Mouse (Mus musculus) heart, embryonic 10.5 days (tissue): ENCODE results near the gene Rdh16f2. TPM values are rescaled to one million over a fixed set of nuclear protein-coding genes. Genes with fewer than 3 reads are reported as not detected.
"Not testable (repeated sequence)": the region's sequence is repeated elsewhere in the genome, so short reads cannot be mapped to it uniquely, and the experiment has no call there.

Experiments
- DNase-seq: peaks from one replicate; pipeline ENCODE4 v3.0.0-alpha.2; 2017; ENCODE audit warnings: low spot score
- H3K27ac ChIP-seq: fragments of 300-500 bp; sonication (generic); 2 replicates; pipeline ENCODE4 v1.5.1; 2016; ENCODE audit warnings: mild to moderate bottlenecking
- H3K27me3 ChIP-seq: fragments of 300-500 bp; sonication (generic); 2 replicates; pipeline ENCODE4 v1.6.1; 2016; ENCODE audit warnings: mild to moderate bottlenecking; ENCODE audit not compliant: poor library complexity, insufficient read depth, severe bottlenecking
- H3K36me3 ChIP-seq: fragments of 300-500 bp; sonication (generic); 2 replicates; pipeline ENCODE4 v1.6.1; 2016; ENCODE audit warnings: mild to moderate bottlenecking, moderate library complexity
- H3K4me1 ChIP-seq: fragments of 300-500 bp; sonication (generic); 2 replicates; pipeline ENCODE4 v1.6.1; 2016; ENCODE audit warnings: mild to moderate bottlenecking
- H3K4me3 ChIP-seq: fragments of 300-500 bp; sonication (generic); 2 replicates; pipeline ENCODE4 v1.5.1; 2016; ENCODE audit warnings: mild to moderate bottlenecking, moderate library complexity
- H3K9me3 ChIP-seq: fragments of 300-500 bp; sonication (generic); 2 replicates; pipeline ENCODE4 v1.6.1; 2016; ENCODE audit warnings: mild to moderate bottlenecking, moderate library complexity
- WGBS: fragments of 180-500 bp; shearing (Covaris S2); methylation state at CpG from one replicate; pipeline ENCODE4 v1.1.7; 2016; 5-methylcytosine and 5-hydroxymethylcytosine counted together
- polyA plus RNA-seq: library from polyadenylated mRNA; unstranded; fragments of >200 nt; fragmentation: Nextera tagmentation; extraction: Ambion mirVana; gene quantifications from 2 replicates; pipeline ENCODE4 v1.2.1, GENCODE M21; 2016

Rdh16f2 gene
- polyA plus RNA-seq, 1 experiment from 2014 or later: not detected

DNA sequence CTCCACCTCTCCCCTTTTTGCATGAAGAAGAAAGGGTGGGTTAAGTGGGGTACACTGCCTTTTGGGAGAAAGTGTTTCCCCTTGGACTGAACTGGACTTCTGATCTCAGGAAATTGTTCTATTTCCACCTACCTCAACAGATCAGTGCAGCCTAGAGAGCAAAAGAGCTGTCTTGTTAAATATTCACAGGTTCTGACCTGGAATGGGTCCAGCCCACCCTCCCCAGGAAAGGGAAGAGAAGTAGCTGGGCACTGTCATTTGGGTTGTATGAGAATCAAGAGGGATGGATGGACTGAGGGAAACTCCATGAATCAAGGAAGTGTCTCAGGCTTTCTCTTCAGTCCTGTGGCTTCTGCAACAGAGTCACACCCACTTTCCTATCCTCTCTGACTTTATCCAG, 1.3 kb upstream of the Rdh16f2 start:
- no peaks in the 10 kb centered on the region for H3K4me1 ChIP-seq
- no peak for DNase-seq

DNA sequence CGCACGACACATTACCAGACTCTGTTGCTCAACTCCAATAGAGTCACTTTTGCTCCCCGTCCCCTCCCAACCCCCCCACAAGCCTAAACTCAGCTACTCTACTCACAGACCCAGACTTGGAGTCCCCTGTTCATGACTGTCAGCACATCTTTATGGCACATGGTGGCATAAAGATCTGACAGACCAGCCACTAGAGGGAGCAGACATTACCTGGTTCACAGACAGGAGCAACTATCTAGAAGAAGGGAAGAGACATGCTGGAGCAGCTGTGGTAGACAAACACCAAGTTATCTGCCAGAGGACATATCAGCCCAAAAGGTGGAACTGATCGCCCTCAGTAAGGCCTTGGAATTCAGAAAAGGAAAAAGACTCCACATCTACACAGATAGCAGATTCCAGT, 6.2 kb downstream of the Rdh16f2 start:
- H3K36me3 ChIP-seq: no peaks in the 10 kb centered on the region
- H3K9me3 ChIP-seq: no peaks in the 10 kb centered on the region
- WGBS: 76% methylated on average over 4 of the region's 4 CpGs
- no peak overlapping the region for H3K27ac ChIP-seq
- H3K27me3 ChIP-seq: no peaks in the 10 kb centered on the region
- H3K4me1 ChIP-seq: peaks cover under 1% of the 10 kb centered on the region; the same call in 1 of the 2 replicates
- no peak for DNase-seq
- no peak overlapping the region for H3K4me3 ChIP-seq

More for the DNA sequence above, 1.3 kb upstream of the Rdh16f2 start:
- H3K9me3 ChIP-seq: no peaks in the 10 kb centered on the region
- H3K27ac ChIP-seq: no peak overlapping the region
- no peaks in the 10 kb centered on the region for H3K27me3 ChIP-seq
- H3K4me3 ChIP-seq: no peak overlapping the region
- H3K36me3 ChIP-seq: no peaks in the 10 kb centered on the region

DNA sequence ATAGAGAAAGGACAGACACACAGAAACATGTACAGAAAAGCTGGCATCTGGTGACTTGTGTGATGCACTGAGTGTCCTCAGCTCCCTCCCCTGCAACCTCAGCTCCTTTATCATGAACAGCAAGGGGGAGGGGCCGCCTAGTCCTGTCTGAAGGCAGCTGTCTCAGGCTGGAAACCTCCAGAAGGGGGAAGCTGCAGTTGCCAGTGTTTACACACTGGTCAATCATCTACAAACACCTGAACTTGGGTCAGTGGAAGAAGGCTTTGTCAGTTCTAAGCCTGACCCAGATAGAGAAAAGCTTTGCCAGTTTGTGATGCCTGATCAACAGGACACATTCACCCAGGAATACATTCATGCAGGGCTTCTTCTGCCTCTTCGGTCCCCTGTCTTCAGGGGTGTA, 11.4 kb downstream of the Rdh16f2 start:
- H3K9me3 ChIP-seq: no peaks in the 10 kb centered on the region
- peaks cover 21% of the 10 kb centered on the region for H3K4me1 ChIP-seq
- H3K4me3 ChIP-seq: no peak overlapping the region
- no peak overlapping the region for H3K27ac ChIP-seq
- H3K36me3 ChIP-seq: no peaks in the 10 kb centered on the region
- H3K27me3 ChIP-seq: no peaks in the 10 kb centered on the region
- 14% methylated on average over 2 of the region's 2 CpGs for WGBS
- DNase-seq: no peak

DNA sequence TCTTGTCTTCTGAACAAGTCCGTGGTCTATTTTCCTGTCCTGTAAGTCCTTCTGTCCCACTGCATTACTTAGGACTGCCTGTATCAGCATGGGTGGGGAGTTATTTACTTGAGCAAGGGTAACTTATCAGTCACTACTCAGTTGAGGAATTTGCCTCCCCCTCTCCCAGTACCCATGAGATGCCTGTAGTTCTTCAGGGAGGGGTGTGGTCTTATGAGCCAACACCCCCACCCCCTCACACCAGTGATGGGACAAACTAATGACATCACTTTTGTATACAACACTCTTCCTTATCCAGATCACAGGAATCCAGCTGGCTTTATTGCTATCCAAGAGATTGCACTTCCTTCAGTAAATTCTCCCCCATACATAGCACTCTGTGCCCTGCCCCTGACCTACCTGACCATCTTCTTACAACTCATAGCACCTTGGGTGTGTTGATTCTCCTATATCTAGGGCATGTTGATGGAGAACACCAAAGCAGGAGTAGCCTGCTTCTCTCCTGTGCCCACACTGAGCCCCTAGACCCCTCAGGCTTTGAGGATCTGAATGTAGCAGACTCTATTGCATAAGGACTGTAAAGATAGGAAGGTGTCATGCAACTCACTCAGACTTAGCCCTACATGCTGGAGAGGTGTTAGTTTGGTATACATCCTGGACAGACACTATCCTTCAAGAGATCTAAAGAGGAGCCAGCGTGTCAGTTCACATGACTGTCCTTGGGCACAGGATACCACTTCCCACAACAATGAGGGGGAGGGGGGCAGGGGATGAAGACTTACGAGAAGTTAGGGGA, 12.2 kb downstream of the Rdh16f2 start:
- H3K36me3 ChIP-seq: no peaks in the 10 kb centered on the region
- no peaks in the 10 kb centered on the region for H3K27me3 ChIP-seq
- 53% methylated on average over 3 of the region's 3 CpGs for WGBS
- no peak for DNase-seq
- no peaks in the 10 kb centered on the region for H3K9me3 ChIP-seq
- H3K27ac ChIP-seq: no peak overlapping the region
- no peak overlapping the region for H3K4me3 ChIP-seq
- peaks cover 21% of the 10 kb centered on the region for H3K4me1 ChIP-seq

DNA sequence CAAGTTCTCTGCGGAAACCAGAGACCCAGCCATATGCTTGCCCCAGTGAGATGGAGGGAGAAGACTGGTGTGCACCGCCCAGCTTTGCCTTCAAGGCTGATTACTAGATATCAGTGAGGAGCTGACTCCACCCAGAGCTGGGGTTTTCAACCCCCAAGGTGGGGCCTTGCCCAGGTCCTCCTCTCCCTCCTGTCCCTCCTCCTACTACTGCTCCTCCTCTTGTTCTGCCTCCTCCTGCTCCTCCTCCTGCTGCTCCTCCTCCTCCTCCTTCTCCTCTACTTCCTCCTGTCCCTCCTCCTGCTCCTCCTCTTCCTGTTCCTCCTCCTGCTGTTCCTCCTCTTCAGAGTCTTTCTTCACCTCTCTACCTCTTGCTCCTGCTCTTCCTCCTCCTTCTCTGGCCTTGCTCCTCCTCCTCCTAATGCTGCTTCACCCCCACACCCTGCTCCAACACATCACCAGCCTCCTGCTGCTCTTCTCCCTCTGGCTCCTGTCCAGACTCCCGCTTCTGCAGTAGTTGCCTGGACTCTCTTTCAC, 12.9 kb downstream of the Rdh16f2 start:
- WGBS: 73% methylated on average over 3 of the region's 3 CpGs
- no peak for DNase-seq
- no peaks in the 10 kb centered on the region for H3K9me3 ChIP-seq
- H3K27ac ChIP-seq: no peak overlapping the region
- H3K36me3 ChIP-seq: no peaks in the 10 kb centered on the region
- no peaks in the 10 kb centered on the region for H3K27me3 ChIP-seq
- no peak overlapping the region for H3K4me3 ChIP-seq
- H3K4me1 ChIP-seq: peaks cover 21% of the 10 kb centered on the region

DNA sequence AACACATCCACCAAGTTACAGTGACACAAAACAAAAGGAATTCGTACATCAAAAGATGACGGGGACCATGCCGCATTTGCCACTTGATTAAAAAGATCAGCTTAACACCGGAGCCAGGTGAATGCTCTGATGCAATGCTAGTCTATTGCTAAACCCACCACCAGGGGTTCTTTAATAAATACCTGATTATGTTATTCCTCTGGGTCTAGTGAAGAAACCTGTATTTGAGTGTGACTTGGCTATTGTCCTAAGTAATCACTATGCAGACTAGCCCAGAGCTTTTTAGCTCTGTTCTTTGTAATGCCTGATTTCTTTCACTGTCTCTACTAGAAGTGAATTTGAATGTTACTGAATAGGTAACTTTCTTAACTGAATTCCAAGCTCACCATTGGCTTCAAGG, 14.8 kb downstream of the Rdh16f2 start:
- Histone ChIP-seq H3K27me3 (no peaks in the 10 kb centered on the region), H3K4me1 (peaks cover 21% of the 10 kb centered on the region), H3K36me3 (no peaks in the 10 kb centered on the region), H3K27ac (no peak overlapping the region), H3K9me3 (no peaks in the 10 kb centered on the region), H3K4me3 (no peak overlapping the region)
- no peak for DNase-seq
- WGBS: 84% methylated on average over 4 of the region's 4 CpGs

DNA sequence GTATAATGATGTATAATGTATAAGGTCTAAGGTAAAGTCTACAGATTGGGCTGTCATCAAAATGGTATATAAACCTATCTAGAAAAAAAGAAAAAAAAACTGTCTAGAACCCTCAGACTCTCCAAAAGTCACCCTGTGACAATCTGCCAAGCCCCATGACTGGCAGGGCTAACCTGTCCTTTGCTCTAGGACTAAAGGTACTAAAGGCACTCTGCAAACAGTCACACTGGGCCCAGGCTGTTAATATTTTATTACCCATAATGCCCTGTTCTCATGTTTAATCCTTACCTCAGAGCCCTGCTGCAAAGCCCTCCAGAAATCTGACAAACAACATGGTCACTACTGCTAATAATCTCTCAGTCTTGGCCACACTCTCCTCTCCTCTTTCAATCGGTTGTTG, 20.3 kb downstream of the Rdh16f2 start:
- no peak overlapping the region for H3K27ac ChIP-seq
- no peak for DNase-seq
- no peaks in the 10 kb centered on the region for H3K9me3 ChIP-seq
- peaks cover 7% of the 10 kb centered on the region; the same call in 1 of the 2 replicates for H3K4me1 ChIP-seq
- H3K36me3 ChIP-seq: no peaks in the 10 kb centered on the region
- WGBS: 81% methylated on average over 1 of the region's 1 CpGs
- no peaks in the 10 kb centered on the region for H3K27me3 ChIP-seq
- H3K4me3 ChIP-seq: no peak overlapping the region

DNA sequence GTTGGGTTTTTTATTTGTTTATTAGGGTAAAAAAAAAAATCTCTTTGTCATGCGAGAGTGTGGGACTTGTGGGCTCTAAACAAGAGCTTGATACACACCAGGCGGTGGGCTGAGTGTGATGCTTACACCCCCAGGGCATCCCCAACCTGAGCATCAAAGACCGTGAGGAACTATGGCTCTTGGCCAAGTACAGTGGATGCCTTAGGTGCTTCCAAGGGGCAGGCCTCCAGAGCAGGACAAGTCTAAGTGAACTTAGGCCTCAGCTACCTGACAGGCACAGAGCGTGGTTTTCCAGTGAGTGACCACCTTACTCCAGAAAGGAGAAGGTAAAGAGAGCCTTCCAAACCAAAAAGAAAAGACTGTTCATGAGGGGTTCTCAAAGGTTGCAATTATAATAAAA, 20.7 kb downstream of the Rdh16f2 start:
- no peak overlapping the region for H3K4me3 ChIP-seq
- no peaks in the 10 kb centered on the region for H3K9me3 ChIP-seq
- WGBS: 79% methylated on average over 4 of the region's 4 CpGs
- H3K4me1 ChIP-seq: peaks cover 7% of the 10 kb centered on the region; the same call in 1 of the 2 replicates
- H3K36me3 ChIP-seq: no peaks in the 10 kb centered on the region
- no peaks in the 10 kb centered on the region for H3K27me3 ChIP-seq
- DNase-seq: no peak
- H3K27ac ChIP-seq: no peak overlapping the region

DNA sequence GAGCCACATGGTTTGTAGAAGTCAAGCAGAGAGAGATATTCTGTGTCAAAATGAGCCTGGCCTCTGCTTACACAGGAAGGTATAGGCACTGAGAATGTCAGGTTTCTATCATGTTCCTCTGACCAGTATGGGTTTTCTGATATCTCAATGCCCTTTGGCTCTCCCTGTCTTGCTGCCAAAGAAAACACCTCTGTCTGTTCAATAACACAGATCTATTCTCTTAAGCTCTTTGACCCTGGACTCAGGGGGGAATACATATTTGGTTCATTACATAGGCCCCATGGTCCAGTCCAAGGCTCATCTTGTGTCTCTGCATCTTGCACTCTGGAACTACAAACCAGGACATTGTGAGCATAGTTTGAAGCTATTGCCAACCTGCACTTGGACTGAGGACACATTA, 22.3 kb downstream of the Rdh16f2 start, which contains the start of gene Rdh7:
Gene Rdh7, minus strand, starts transcription at position 213 of the 400 bp plus-strand sequence.
- Histone ChIP-seq H3K27ac (no peak within 1 kb of the TSS), H3K36me3 (no peaks in the 10 kb centered on the region), H3K4me3 (no peak within 1 kb of the TSS), H3K4me1 (peaks cover 9% of the 10 kb centered on the region; the same call in 1 of the 2 replicates), H3K9me3 (no peaks in the 10 kb centered on the region), H3K27me3 (no peaks in the 10 kb centered on the region)
- no peak for DNase-seq

DNA sequence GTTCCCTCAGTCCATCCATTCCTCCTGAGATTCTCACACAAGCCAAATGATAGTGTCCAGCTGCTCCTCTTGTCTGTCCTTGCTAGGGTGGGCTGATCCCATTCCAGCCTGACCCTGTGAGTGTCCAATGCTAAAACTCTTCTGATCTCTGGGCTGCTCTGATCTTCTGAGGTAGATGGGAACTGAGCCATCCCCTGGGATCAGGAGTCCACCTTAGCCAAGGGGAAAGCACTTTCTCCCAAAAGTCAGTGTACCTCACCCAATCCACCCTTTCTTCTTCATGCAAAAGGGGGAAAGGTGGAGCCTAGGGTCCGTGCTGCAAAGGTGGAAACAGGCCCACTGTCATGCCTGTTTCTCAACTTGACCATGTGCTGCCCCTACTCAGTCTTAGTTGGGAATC, 25.2 kb downstream of the Rdh16f2 start:
- no peaks in the 10 kb centered on the region for H3K36me3 ChIP-seq
- no peaks in the 10 kb centered on the region for H3K9me3 ChIP-seq
- peaks cover 12% of the 10 kb centered on the region; the same call in 1 of the 2 replicates for H3K4me1 ChIP-seq
- H3K4me3 ChIP-seq: no peak overlapping the region
- DNase-seq: no peak
- 72% methylated on average over 1 of the region's 1 CpGs for WGBS
- no peaks in the 10 kb centered on the region for H3K27me3 ChIP-seq
- H3K27ac ChIP-seq: no peak overlapping the region

DNA sequence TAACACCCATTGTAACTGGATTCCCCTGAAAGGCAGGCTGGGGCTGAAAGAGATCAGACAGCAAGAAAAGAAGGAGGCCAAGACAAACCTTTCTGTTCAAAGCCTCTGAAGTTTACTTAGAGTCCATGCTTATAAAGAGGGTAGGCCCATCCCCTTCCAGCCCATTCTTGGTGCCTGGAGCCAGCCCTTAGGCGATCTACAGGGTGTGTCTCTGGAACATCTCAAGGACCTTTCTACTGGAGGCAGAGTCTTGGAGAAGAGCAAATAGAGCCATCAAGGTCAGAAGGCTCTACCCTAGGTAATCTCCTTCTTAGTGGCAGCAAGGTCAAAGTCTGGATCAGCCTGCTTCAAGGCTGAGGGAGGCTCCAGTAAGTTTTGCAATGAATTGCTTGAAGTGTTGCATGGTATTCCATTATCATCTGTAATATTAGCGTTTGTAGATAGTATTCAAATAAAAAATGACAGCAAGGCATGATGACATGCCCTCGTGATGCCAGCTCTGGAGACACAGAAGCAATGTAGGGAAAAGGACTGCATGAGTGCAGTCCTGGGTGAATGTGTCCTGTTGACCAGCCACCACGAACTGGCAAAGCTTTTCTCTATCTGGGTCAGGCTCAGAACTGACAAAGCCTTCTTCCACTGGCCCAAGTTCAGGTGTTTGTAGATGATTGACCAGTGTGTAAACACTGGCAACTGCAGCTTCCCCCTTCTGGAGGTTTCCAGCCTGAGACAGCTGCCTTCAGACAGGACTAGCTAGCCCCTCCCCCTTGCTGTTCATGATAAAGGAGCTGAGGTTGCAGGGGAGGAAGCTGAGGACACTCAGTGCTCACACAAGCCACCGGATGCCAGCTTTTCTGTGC, 27.1 kb downstream of the Rdh16f2 start:
- H3K4me3 ChIP-seq, H3K27me3 ChIP-seq, H3K36me3 ChIP-seq, H3K27ac ChIP-seq, H3K9me3 ChIP-seq, DNase-seq: not testable (repeated sequence)
- 48% methylated on average over 5 of the region's 5 CpGs for WGBS
- peaks cover 12% of the 10 kb centered on the region; the same call in 1 of the 2 replicates for H3K4me1 ChIP-seq

DNA sequence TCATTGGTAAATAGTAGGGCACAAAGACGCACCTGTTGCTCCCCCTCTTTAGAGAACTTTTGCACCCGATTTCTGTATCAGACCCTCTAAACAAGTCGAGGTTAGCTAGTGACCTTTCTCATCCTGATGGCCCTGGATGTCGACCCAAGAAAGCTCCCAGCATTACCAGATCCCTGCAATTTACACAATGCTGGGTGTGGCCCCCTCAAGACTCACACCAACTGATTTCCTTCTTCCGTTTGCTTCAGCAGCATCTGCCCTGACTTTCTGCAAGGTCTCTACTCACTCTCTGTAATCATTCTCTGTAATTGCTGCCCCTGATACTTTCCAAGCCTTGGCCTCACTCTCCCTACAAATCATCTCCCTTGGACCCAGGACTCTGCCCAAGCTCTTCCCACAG, 30.4 kb downstream of the Rdh16f2 start:
- 60% methylated on average over 5 of the region's 5 CpGs for WGBS
- H3K27me3 ChIP-seq: no peaks in the 10 kb centered on the region
- H3K4me1 ChIP-seq: peaks cover 5% of the 10 kb centered on the region; the same call in 1 of the 2 replicates
- H3K36me3 ChIP-seq: no peaks in the 10 kb centered on the region
- H3K4me3 ChIP-seq: no peak overlapping the region
- H3K9me3 ChIP-seq: no peaks in the 10 kb centered on the region
- H3K27ac ChIP-seq: no peak overlapping the region
- no peak for DNase-seq

DNA sequence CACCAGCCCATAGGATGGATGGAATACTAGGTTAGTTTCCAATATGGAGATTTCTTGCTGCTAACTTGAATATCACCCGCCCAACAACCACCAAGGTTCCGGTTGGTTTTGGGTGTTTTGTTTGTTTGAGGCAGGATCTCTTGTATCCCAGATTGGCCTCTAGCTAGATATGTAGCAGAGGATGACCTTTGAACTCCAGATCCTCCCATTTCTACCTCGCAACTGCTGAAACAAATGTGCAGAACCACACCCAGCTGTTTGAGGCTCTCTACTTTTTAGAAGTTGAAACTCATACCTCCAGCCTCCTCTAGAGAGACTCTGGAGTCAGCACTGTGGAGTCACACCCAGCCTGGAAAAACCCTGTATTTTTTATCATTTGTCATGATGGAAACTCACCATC, 31.2 kb downstream of the Rdh16f2 start:
- DNase-seq: no peak

More for the DNA sequence above, 31.2 kb downstream of the Rdh16f2 start:
- Histone ChIP-seq H3K9me3 (no peaks in the 10 kb centered on the region), H3K27ac (no peak overlapping the region), H3K36me3 (no peaks in the 10 kb centered on the region), H3K27me3 (no peaks in the 10 kb centered on the region), H3K4me1 (peaks cover 5% of the 10 kb centered on the region; the same call in 1 of the 2 replicates), H3K4me3 (no peak overlapping the region)
- 86% methylated on average over 3 of the region's 3 CpGs for WGBS
